Mouse (Mus musculus): ENCODE measurements at regions not wholly inside any gene's neighbourhood (a gene's known extent, or its start where the extent isn't known, plus 50 kb on each side); places are given as distances from the start of the nearest gene placed in this dataset.

GRCm38 (mm10) chr3:46075646-46076045 lies 372.4 kb downstream of the Pabpc4l start:
- Histone ChIP-seq H3K4me1 (no peaks in the 10 kb centered on the region), H3K9ac (replicated peaks) (no peak overlapping the region), H3K9me3 (no peaks in the 10 kb centered on the region), H3K27me3 (no peaks in the 10 kb centered on the region), H3K4me3 (no peak overlapping the region), H3K4me2 (replicated peaks) (no peak overlapping the region), H3K27ac (replicated peaks) (no peak overlapping the region), H3K36me3 (no peaks in the 10 kb centered on the region)
- ATAC-seq (replicated peaks), result no peak; the same call in 1 of the 2 replicates
- 77% methylated on average over 9 of the region's 9 CpGs for WGBS

- no peaks in the 10 kb centered on the region for H3K9me3 ChIP-seq
- H3K9ac ChIP-seq (replicated peaks), result no peak overlapping the region
- ATAC-seq (replicated peaks), result peak; percentile 57; the same call in 1 of the 2 replicates
- no peaks in the 10 kb centered on the region for H3K4me1 ChIP-seq
- H3K4me2 ChIP-seq (replicated peaks), result no peak overlapping the region
- no peak overlapping the region for H3K27ac ChIP-seq (replicated peaks)
- 62% methylated on average over 1 of the region's 1 CpGs for WGBS
- H3K4me3 ChIP-seq, result no peak overlapping the region
- H3K36me3 ChIP-seq, result no peaks in the 10 kb centered on the region
- H3K27me3 ChIP-seq, result no peaks in the 10 kb centered on the region
These were observed 393.2 kb downstream of the Pabpc4l start for GRCm38 (mm10) chr3:46054792-46055191.

- no peak overlapping the region for H3K9ac ChIP-seq (replicated peaks)
- H3K4me1 ChIP-seq, result no peaks in the 10 kb centered on the region
- WGBS, result 75% methylated on average over 2 of the region's 2 CpGs
- no peak overlapping the region for H3K27ac ChIP-seq (replicated peaks)
- no peaks in the 10 kb centered on the region for H3K27me3 ChIP-seq
- H3K4me2 ChIP-seq (replicated peaks), result no peak overlapping the region
- ATAC-seq (replicated peaks), result no peak
- H3K9me3 ChIP-seq, result no peaks in the 10 kb centered on the region
- H3K36me3 ChIP-seq, result no peaks in the 10 kb centered on the region
- H3K4me3 ChIP-seq, result no peak overlapping the region
These were observed 414.0 kb downstream of the Pabpc4l start for GRCm38 (mm10) chr3:46034068-46034467.

Data from forebrain, embryonic 15.5 days (tissue).